Comparison of ENCODE assay signal across 15 mouse cellular contexts in the genomic region with DNA sequence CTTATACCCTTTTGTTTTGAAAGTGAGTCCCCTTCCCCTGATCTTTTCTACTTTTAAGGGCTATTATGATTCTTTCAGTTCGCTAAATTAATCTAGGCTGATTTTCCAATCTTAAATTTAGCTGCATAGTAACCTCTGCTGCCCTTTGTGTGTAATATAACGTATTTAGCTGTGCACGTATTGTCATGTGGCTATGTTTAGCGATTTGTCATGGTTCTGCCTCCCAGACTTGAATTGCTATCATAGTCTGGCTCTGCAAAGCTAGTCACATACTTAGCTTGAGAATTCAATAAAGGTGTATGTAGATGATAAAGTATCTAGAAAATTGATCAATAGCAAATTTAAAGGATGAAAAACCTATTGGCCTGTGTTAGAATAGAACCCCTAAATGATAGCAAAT.
"Had no signal": no experiment of that assay in that cellular context is flagged by ENCODE, and none has a peak within 500 bp of the region (broad histone marks: within the 10 kb centered on the region; RNA-seq: fewer than 3 reads in every experiment).

No protein-coding gene starts in this region.

- H3K4me1 ChIP-seq: midbrain, embryonic 10.5 days; midbrain, embryonic 12.5 days had no signal

- H3K9me3 ChIP-seq: midbrain, embryonic 10.5 days; midbrain, embryonic 12.5 days; neural tube, embryonic 12.5 days; stomach, embryonic 15.5 days had no signal

- H3K9ac ChIP-seq: lung, embryonic 14.5 days; midbrain, embryonic 12.5 days; neural tube, embryonic 12.5 days; stomach, embryonic 15.5 days had no signal

- H3K27ac ChIP-seq: midbrain, embryonic 10.5 days; midbrain, embryonic 12.5 days; neural tube, embryonic 12.5 days; stomach, embryonic 15.5 days; stomach, postnatal 0 days had no signal

- H3K36me3 ChIP-seq: midbrain, embryonic 10.5 days; midbrain, embryonic 12.5 days; neural tube, embryonic 12.5 days; stomach, embryonic 15.5 days had no signal

- H3K4me2 ChIP-seq: lung, embryonic 14.5 days; midbrain, embryonic 12.5 days; neural tube, embryonic 12.5 days; stomach, embryonic 15.5 days had no signal

- ATAC-seq: midbrain, embryonic 16.5 days had no signal

- H3K4me3 ChIP-seq: midbrain, embryonic 10.5 days; midbrain, embryonic 12.5 days; neural tube, embryonic 12.5 days; stomach, embryonic 15.5 days had no signal

- DNase-seq: lung, adult 18-20 months; lung, embryonic 14.5 days; lung, postnatal 10 days; lung, postnatal 4 days; midbrain, embryonic 14.5 days; right cerebral cortex, postnatal 14 days; thymus, adult 2 months; thymus, postnatal 25 days; thymus, postnatal 4 days had no signal

- H3K27me3 ChIP-seq: midbrain, embryonic 12.5 days; neural tube, embryonic 12.5 days; stomach, embryonic 15.5 days had no signal
